10 mouse cellular contexts compared by ENCODE assay signal in the genomic region with DNA sequence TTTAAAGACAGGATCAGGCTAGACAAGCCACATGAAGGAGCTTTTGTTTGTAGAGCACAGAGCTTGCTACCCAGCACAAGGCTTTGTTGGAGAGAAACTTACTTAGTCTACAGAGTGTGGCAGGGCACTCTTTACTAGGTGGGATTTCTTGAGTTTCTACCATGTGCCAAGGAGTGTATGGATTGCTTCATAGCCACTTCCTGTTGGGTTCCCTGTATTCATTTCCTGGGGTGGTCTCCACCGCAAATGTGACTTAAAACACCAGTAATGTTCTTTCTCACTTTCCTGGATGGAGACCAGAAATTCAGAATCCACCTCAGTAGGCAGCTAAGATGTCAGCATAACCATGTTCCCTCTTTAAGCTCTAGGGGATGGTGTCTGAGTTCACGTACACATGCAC.
"Had no signal": no experiment of that assay in that cellular context is flagged by ENCODE, and none has a peak within 500 bp of the region (broad histone marks: within the 10 kb centered on the region; RNA-seq: fewer than 3 reads in every experiment).

No protein-coding gene starts in this region.

- H3K4me1 ChIP-seq: midbrain, embryonic 12.5 days had no signal

- H3K27ac ChIP-seq: limb, embryonic 12.5 days; liver, embryonic 12.5 days; midbrain, embryonic 12.5 days; stomach, embryonic 15.5 days had no signal

- H3K27me3 ChIP-seq: limb, embryonic 12.5 days; liver, embryonic 12.5 days; midbrain, embryonic 12.5 days; stomach, embryonic 15.5 days had no signal

- H3K4me3 ChIP-seq: limb, embryonic 12.5 days; liver, embryonic 12.5 days; midbrain, embryonic 12.5 days; stomach, embryonic 15.5 days had no signal

- DNase-seq: kidney, postnatal 10 days; kidney, postnatal 4 days; layer of hippocampus, postnatal 36 days; right cerebral cortex, postnatal 14 days; thymus, postnatal 36 days had no signal

- ATAC-seq: intestine, postnatal 0 days; liver, embryonic 12.5 days had no signal

- H3K36me3 ChIP-seq: limb, embryonic 12.5 days; liver, embryonic 12.5 days; midbrain, embryonic 12.5 days; stomach, embryonic 15.5 days had no signal

- H3K9me3 ChIP-seq: limb, embryonic 12.5 days; liver, embryonic 12.5 days; midbrain, embryonic 12.5 days; stomach, embryonic 15.5 days had no signal

- H3K4me2 ChIP-seq: limb, embryonic 12.5 days; liver, embryonic 12.5 days; midbrain, embryonic 12.5 days; stomach, embryonic 15.5 days had no signal

- H3K9ac ChIP-seq: limb, embryonic 12.5 days; liver, embryonic 12.5 days; midbrain, embryonic 12.5 days; stomach, embryonic 15.5 days had no signal
